Mouse (Mus musculus) hindbrain, embryonic 12.5 days (tissue): ENCODE results near the gene Col28a1. TPM values are rescaled to one million over a fixed set of nuclear protein-coding genes. Genes with fewer than 3 reads are reported as not detected.
"Not testable (repeated sequence)": the region's sequence is repeated elsewhere in the genome, so short reads cannot be mapped to it uniquely, and the experiment has no call there.

Experiments
- ATAC-seq: fragments of 200-750 bp; cut with Nextera tagmentation; 2 replicates; pipeline ENCODE4 v1.8.0; 2017; ENCODE audit warnings: moderate TSS enrichment; ENCODE audit not compliant: low FRiP score
- H3K27ac ChIP-seq: fragments of 300-500 bp; sonication (generic); 2 replicates; pipeline ENCODE4 v1.5.1; 2016; ENCODE audit warnings: mild to moderate bottlenecking
- H3K27me3 ChIP-seq: fragments of 300-500 bp; sonication (generic); 2 replicates; pipeline ENCODE4 v1.6.1; 2016; ENCODE audit warnings: mild to moderate bottlenecking
- H3K36me3 ChIP-seq: fragments of 300-500 bp; sonication (generic); 2 replicates; pipeline ENCODE4 v1.6.1; 2016; ENCODE audit warnings: mild to moderate bottlenecking
- H3K4me1 ChIP-seq: fragments of 300-500 bp; sonication (generic); 2 replicates; pipeline ENCODE4 v1.6.1; 2016
- H3K4me2 ChIP-seq: fragments of 300-500 bp; sonication (generic); replicated peaks from 2 replicates; pipeline ENCODE4 v1.6.1; 2016; ENCODE audit warnings: mild to moderate bottlenecking
- H3K4me3 ChIP-seq: fragments of 300-500 bp; sonication (generic); 2 replicates; pipeline ENCODE4 v1.5.1; 2016; ENCODE audit warnings: mild to moderate bottlenecking
- H3K9ac ChIP-seq: fragments of 300-500 bp; sonication (generic); 2 replicates; pipeline ENCODE4 v1.6.1; 2016; ENCODE audit warnings: mild to moderate bottlenecking, moderate library complexity
- H3K9me3 ChIP-seq: fragments of 300-500 bp; sonication (generic); replicated peaks from 2 replicates; pipeline ENCODE4 v1.6.1; 2016; ENCODE audit warnings: mild to moderate bottlenecking
- WGBS: fragments of 180-500 bp; shearing (Covaris S2); methylation state at CpG from one replicate; pipeline ENCODE4 v1.1.7; 2016; 5-methylcytosine and 5-hydroxymethylcytosine counted together
- polyA plus RNA-seq: library from polyadenylated mRNA; unstranded; fragments of >200 nt; fragmentation: Nextera tagmentation; extraction: Ambion mirVana; gene quantifications from 2 replicates; pipeline ENCODE4 v1.2.1, GENCODE M21; 2016

Gene Col28a1
- polyA plus RNA-seq, 1 experiment from 2014 or later, result 0.30 TPM

- WGBS, result 82% methylated on average over 3 of the region's 3 CpGs
- ATAC-seq, result no peak
- no peak overlapping the region for H3K4me3 ChIP-seq
- no peak overlapping the region for H3K27ac ChIP-seq
- no peaks in the 10 kb centered on the region for H3K27me3 ChIP-seq
- H3K9me3 ChIP-seq, result no peaks in the 10 kb centered on the region
- H3K36me3 ChIP-seq, result no peaks in the 10 kb centered on the region
- H3K4me2 ChIP-seq, result no peak overlapping the region
- H3K4me1 ChIP-seq, result no peaks in the 10 kb centered on the region
- no peak overlapping the region for H3K9ac ChIP-seq
These were observed 125.3 kb downstream of the Col28a1 start for GRCm38 (mm10) chr6:8067124-8067523.

DNA sequence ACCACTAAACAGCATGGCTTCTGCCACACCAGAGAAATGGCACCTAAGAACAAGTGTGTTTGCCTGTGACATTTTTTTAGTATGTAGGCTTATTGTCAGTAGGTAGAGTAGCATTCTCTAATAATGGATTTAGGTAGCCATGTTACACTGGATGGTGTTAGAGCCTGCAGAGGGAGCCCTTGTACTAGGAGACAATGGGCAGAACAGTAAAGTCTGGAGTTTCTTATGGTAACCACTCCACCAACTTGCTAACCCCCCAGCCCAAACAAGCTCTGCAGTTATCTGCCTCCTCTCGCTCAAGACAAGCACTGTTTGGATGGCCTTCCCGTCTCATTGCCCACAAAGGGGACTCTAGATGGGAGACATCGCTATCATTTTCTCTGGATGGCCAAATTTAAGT lies 126.2 kb downstream of the Col28a1 start:
- Histone ChIP-seq H3K9ac (no peak overlapping the region), H3K4me2 (no peak overlapping the region), H3K4me1 (no peaks in the 10 kb centered on the region), H3K9me3 (no peaks in the 10 kb centered on the region), H3K36me3 (no peaks in the 10 kb centered on the region), H3K27ac (no peak overlapping the region), H3K27me3 (no peaks in the 10 kb centered on the region), H3K4me3 (no peak overlapping the region)
- no peak for ATAC-seq
- 56% methylated on average over 3 of the region's 3 CpGs for WGBS

- Histone ChIP-seq H3K9ac (no peak overlapping the region), H3K4me2 (no peak overlapping the region), H3K4me3 (no peak overlapping the region), H3K36me3 (no peaks in the 10 kb centered on the region), H3K4me1 (no peaks in the 10 kb centered on the region), H3K27ac (no peak overlapping the region), H3K27me3 (no peaks in the 10 kb centered on the region), H3K9me3 (no peaks in the 10 kb centered on the region)
- ATAC-seq, result no peak
- WGBS, result 90% methylated on average over 7 of the region's 7 CpGs
These were observed 133.2 kb downstream of the Col28a1 start for GRCm38 (mm10) chr6:8059199-8059598.

DNA sequence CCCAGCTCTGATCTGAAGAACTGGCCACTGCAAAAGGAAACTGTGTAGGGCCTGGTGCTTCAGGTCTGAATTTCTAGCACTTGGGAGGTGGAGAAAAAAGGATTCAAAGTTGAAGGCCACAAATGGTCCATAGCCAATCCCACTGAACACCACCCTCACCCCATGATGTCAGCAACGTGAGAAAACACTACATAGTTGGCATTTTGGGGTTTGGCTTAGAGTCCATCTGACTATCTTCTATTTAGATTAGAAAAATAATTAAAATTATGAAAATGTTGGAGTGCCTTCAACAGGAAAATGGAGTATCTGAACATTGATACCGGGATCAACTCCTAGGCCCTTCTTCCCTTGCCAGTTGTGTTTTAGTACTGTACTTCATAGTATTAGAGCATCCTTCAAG lies 144.2 kb downstream of the Col28a1 start:
- H3K27me3 ChIP-seq, result no peaks in the 10 kb centered on the region
- no peaks in the 10 kb centered on the region for H3K36me3 ChIP-seq
- WGBS, result 84% methylated on average over 2 of the region's 2 CpGs
- H3K9me3 ChIP-seq, result no peaks in the 10 kb centered on the region
- no peak overlapping the region for H3K4me3 ChIP-seq
- no peak for ATAC-seq
- no peak overlapping the region for H3K4me2 ChIP-seq
- H3K4me1 ChIP-seq, result no peaks in the 10 kb centered on the region
- no peak overlapping the region for H3K9ac ChIP-seq
- no peak overlapping the region for H3K27ac ChIP-seq

- no peaks in the 10 kb centered on the region for H3K36me3 ChIP-seq
- no peak overlapping the region for H3K4me2 ChIP-seq
- no peak overlapping the region for H3K9ac ChIP-seq
- WGBS, result 86% methylated on average over 4 of the region's 4 CpGs
- no peaks in the 10 kb centered on the region for H3K4me1 ChIP-seq
- no peaks in the 10 kb centered on the region for H3K27me3 ChIP-seq
- no peaks in the 10 kb centered on the region for H3K9me3 ChIP-seq
- no peak for ATAC-seq
- no peak overlapping the region for H3K4me3 ChIP-seq
- H3K27ac ChIP-seq, result no peak overlapping the region
These were observed 146.0 kb downstream of the Col28a1 start for GRCm38 (mm10) chr6:8046446-8046845.

DNA sequence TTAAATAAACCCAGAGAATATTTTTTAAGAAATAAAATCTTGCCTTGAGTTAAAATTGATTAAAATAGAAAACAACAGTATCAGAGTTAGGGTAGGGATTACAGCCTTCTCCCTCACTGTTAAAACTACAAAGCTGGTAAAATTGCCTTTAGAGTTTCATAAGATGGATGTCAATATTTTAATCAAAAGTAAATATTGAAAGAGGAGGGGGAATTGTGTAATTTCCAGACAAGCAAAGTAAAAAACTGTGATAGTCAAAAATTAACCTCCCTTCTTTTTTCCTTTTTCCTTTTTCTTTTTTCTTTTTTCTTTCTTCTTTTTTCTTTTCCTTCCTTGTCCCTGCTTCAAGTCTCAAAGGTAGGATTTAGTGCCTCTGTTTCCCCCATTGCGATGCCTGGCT lies 146.6 kb downstream of the Col28a1 start:
- Histone ChIP-seq H3K9ac (no peak overlapping the region), H3K27ac (no peak overlapping the region), H3K9me3 (no peaks in the 10 kb centered on the region), H3K4me3 (no peak overlapping the region), H3K4me1 (no peaks in the 10 kb centered on the region), H3K36me3 (no peaks in the 10 kb centered on the region), H3K27me3 (no peaks in the 10 kb centered on the region), H3K4me2 (no peak overlapping the region)
- WGBS, result 100% methylated on average over 1 of the region's 1 CpGs
- no peak for ATAC-seq

- no peaks in the 10 kb centered on the region for H3K4me1 ChIP-seq
- ATAC-seq, result no peak
- H3K4me3 ChIP-seq, result no peak overlapping the region
- no peaks in the 10 kb centered on the region for H3K9me3 ChIP-seq
- H3K36me3 ChIP-seq, result no peaks in the 10 kb centered on the region
- no peak overlapping the region for H3K4me2 ChIP-seq
- H3K27me3 ChIP-seq, result no peaks in the 10 kb centered on the region
- 83% methylated on average over 4 of the region's 4 CpGs for WGBS
- no peak overlapping the region for H3K9ac ChIP-seq
- no peak overlapping the region for H3K27ac ChIP-seq
These were observed 163.7 kb downstream of the Col28a1 start for GRCm38 (mm10) chr6:8028711-8029110.

DNA sequence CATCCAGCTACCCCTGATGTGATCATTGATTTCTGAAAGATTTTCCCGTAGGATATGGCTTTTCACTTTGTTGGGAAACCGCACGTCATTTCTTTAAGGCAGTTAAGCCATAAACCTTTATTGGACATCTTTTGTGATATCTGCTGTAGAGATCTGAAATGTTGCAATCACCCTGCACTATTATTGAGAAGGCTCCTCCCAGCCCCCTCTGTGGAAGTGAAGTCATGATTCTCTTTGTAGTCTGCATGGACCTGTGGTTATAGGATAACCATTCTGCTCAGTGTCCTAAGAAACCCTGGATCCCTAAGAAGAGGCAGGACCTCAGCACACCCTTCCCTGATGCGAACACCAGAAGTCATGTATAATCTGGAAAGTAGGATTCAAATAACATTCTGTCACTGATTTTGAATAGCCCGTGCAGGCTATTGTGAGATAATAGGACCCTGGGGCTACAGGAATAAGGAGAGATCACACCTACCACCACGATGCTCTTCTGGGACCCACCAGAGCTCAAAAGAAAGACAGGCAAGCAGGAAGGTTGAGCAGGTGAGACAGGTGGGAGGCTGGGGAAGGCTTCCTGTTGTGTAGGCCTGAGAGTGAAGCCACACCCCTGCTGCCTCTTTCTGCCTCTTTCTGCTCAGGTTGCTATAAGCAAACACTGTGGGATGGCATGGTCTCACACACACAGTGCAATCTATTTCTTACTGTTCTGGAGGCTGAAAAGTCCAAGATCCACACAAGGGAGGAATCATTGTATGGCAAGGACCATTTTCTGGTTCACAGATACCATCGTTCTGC lies 166.9 kb downstream of the Col28a1 start:
- H3K9ac ChIP-seq, result no peak overlapping the region
- H3K9me3 ChIP-seq, result no peaks in the 10 kb centered on the region
- H3K27ac ChIP-seq, result no peak overlapping the region
- 86% methylated on average over 7 of the region's 7 CpGs for WGBS
- no peaks in the 10 kb centered on the region for H3K4me1 ChIP-seq
- no peak overlapping the region for H3K4me3 ChIP-seq
- no peak for ATAC-seq
- H3K36me3 ChIP-seq, result no peaks in the 10 kb centered on the region
- no peak overlapping the region for H3K4me2 ChIP-seq
- H3K27me3 ChIP-seq, result no peaks in the 10 kb centered on the region

GRCm38 (mm10) chr6:8023527-8023926 lies 168.9 kb downstream of the Col28a1 start:
- H3K4me1 ChIP-seq, result no peaks in the 10 kb centered on the region
- no peaks in the 10 kb centered on the region for H3K36me3 ChIP-seq
- WGBS, result 88% methylated on average over 3 of the region's 3 CpGs
- H3K27ac ChIP-seq, result no peak overlapping the region
- H3K4me3 ChIP-seq, result no peak overlapping the region
- no peaks in the 10 kb centered on the region for H3K9me3 ChIP-seq
- no peak overlapping the region for H3K9ac ChIP-seq
- H3K4me2 ChIP-seq, result no peak overlapping the region
- no peaks in the 10 kb centered on the region for H3K27me3 ChIP-seq
- ATAC-seq, result no peak

- Histone ChIP-seq H3K4me1 (no peaks in the 10 kb centered on the region), H3K9ac (no peak overlapping the region), H3K4me2 (no peak overlapping the region), H3K27ac (no peak overlapping the region), H3K27me3 (no peaks in the 10 kb centered on the region), H3K36me3 (no peaks in the 10 kb centered on the region), H3K9me3 (no peaks in the 10 kb centered on the region), H3K4me3 (no peak overlapping the region)
- no peak for ATAC-seq
- 82% methylated on average over 4 of the region's 4 CpGs for WGBS
These were observed 197.7 kb downstream of the Col28a1 start for GRCm38 (mm10) chr6:7994736-7995135.

DNA sequence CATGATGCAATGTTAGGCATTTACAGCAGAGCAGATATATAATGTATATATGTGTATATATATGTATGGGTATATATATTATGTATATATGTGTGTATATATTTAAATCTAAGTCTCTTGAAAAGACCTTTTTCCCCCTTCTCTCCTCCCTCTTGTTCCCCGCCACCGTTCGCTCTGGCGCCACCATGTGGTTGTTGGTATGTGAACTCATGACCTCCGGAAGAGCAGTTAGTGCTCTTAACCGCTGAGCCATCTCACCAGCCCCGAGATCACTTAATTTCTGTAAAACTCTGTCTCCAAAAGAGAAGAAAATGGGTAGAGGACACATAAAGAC lies 208.8 kb downstream of the Col28a1 start:
- 32% methylated on average over 7 of the region's 7 CpGs for whole genome bisulfite sequencing
- peak overlapping the region; percentile 37 for H3K4me2 ChIP-seq
- H3K36me3 ChIP-seq, result no peaks in the 10 kb centered on the region
- H3K4me1 ChIP-seq, result no peaks in the 10 kb centered on the region
- H3K27me3 ChIP-seq, result no peaks in the 10 kb centered on the region
- no peaks in the 10 kb centered on the region for H3K9me3 ChIP-seq
- H3K4me3 ChIP-seq, result no peak overlapping the region; the same call in 1 of the 2 replicates
- H3K9ac ChIP-seq, result no peak overlapping the region
- peak; percentile 35; the same call in 1 of the 2 replicates for ATAC-seq
- H3K27ac ChIP-seq, result no peak overlapping the region

GRCm38 (mm10) chr6:7982958-7983645 lies 209.3 kb downstream of the Col28a1 start:
- ATAC-seq, result 0 out of 2 replicates have a peak, but pooled peaks have one; percentile 43
- H3K4me3 ChIP-seq, result peak overlapping the region; percentile 18
- not testable (repeated sequence) for H3K27ac ChIP-seq, H3K4me1 ChIP-seq, H3K9me3 ChIP-seq, H3K9ac ChIP-seq, H3K27me3 ChIP-seq, H3K36me3 ChIP-seq
- peak overlapping the region; percentile 37 for H3K4me2 ChIP-seq
- 69% methylated on average over 32 of the region's 32 CpGs for WGBS
